ENCODE assay signal across 8 mouse cellular contexts in genomic region chr1:120120141-120120968, GRCm38 (mm10). TPM values are rescaled to one million over a fixed set of nuclear protein-coding genes. Genes with fewer than 3 reads are reported as not detected.
DNase-seq lines count a peak whose midpoint lies in the region; ATAC-seq and TF ChIP-seq lines count a peak whose summit lies in the region.

No protein-coding gene starts in this region.

- 4% methylated on average over 23 of the region's 24 CpGs for WGBS in embryonic facial prominence, embryonic 14.5 days
- 1% methylated on average over 24 of the region's 24 CpGs for WGBS in heart, embryonic 13.5 days
- WGBS in kidney, embryonic 16.5 days = 2% methylated on average over 24 of the region's 24 CpGs
- under 1% methylated on average over 24 of the region's 24 CpGs for WGBS in lung, embryonic 16.5 days

- peaks cover 9% of the 10 kb centered on the region for H3K36me3 ChIP-seq in ES-E14 (ENCODE audit: control insufficient read depth, insufficient read depth, low read length, poor library complexity, severe bottlenecking)
- peaks cover 18% of the 10 kb centered on the region for H3K36me3 ChIP-seq in embryonic facial prominence, embryonic 14.5 days (ENCODE audit: control insufficient read depth, insufficient read depth, low read length)
- H3K36me3 ChIP-seq in heart, embryonic 13.5 days = peaks cover 39% of the 10 kb centered on the region
- peaks cover 15% of the 10 kb centered on the region for H3K36me3 ChIP-seq in kidney, embryonic 16.5 days (ENCODE audit: insufficient read depth, low read length)
- H3K36me3 ChIP-seq in lung, embryonic 16.5 days (ENCODE audit: control insufficient read depth, insufficient read depth, low read length) = peaks cover 9% of the 10 kb centered on the region

- H3K4me2 ChIP-seq in embryonic facial prominence, embryonic 14.5 days (ENCODE audit: low read depth, low read length) = peak overlapping the region; percentile 90
- H3K4me2 ChIP-seq in heart, embryonic 13.5 days = peak overlapping the region; percentile 83
- H3K4me2 ChIP-seq in kidney, embryonic 16.5 days (replicated peaks; ENCODE audit: low read depth, low read length) = peak overlapping the region; percentile 75
- H3K4me2 ChIP-seq in lung, embryonic 16.5 days (ENCODE audit: low read depth, low read length) = peak overlapping the region; percentile 88

- H3K9me3 ChIP-seq in ES-E14 (ENCODE audit: control insufficient read depth, insufficient read depth, low read depth, low read length) = no peaks in the 10 kb centered on the region
- no peaks in the 10 kb centered on the region; the same call in 1 of the 2 replicates for H3K9me3 ChIP-seq in embryonic facial prominence, embryonic 14.5 days (ENCODE audit: control insufficient read depth, low read length)
- H3K9me3 ChIP-seq in heart, embryonic 13.5 days = no peaks in the 10 kb centered on the region
- no peaks in the 10 kb centered on the region for H3K9me3 ChIP-seq in kidney, embryonic 16.5 days (ENCODE audit: low read length)
- no peaks in the 10 kb centered on the region for H3K9me3 ChIP-seq in lung, embryonic 16.5 days (ENCODE audit: control insufficient read depth, low read length)

- in situ Hi-C loops in ES-E14 (cut with MboI; ENCODE audit: low sequenced_read_pairs in 2 of 2, unreplicated experiment in 2 of 2) = no loop called here

- H3K27me3 ChIP-seq in embryonic facial prominence, embryonic 14.5 days (replicated peaks; ENCODE audit: control insufficient read depth, insufficient read depth, low read length) = no peaks in the 10 kb centered on the region
- H3K27me3 ChIP-seq in heart, embryonic 13.5 days (replicated peaks) = no peaks in the 10 kb centered on the region
- no peaks in the 10 kb centered on the region for H3K27me3 ChIP-seq in kidney, embryonic 16.5 days (ENCODE audit: insufficient read depth, low read length)
- no peaks in the 10 kb centered on the region for H3K27me3 ChIP-seq in lung, embryonic 16.5 days (ENCODE audit: control insufficient read depth, insufficient read depth, low read depth, low read length)

- H3K9ac ChIP-seq in ES-E14 (ENCODE audit: insufficient read depth, low read depth, low read length, poor library complexity, severe bottlenecking) = peak overlapping the region; percentile 87
- peak overlapping the region; percentile 65 for H3K9ac ChIP-seq in embryonic facial prominence, embryonic 14.5 days (ENCODE audit: low read depth, low read length)
- H3K9ac ChIP-seq in heart, embryonic 13.5 days = peak overlapping the region; percentile 86
- peak overlapping the region; percentile 79 for H3K9ac ChIP-seq in kidney, embryonic 16.5 days (replicated peaks; ENCODE audit: low read length)
- peak overlapping the region; percentile 80 for H3K9ac ChIP-seq in lung, embryonic 16.5 days (ENCODE audit: low read length)

- H3K4me1 ChIP-seq in ES-E14 (ENCODE audit: control insufficient read depth in 2 of 2, insufficient read depth in 2 of 2, low read length in 2 of 2, poor library complexity in 1 of 2) = peaks cover 5 to 7% of the 10 kb centered on the region in 2 experiments; a peak in 2 of 4 replicates
- peaks cover 8% of the 10 kb centered on the region for H3K4me1 ChIP-seq in embryonic facial prominence, embryonic 14.5 days (ENCODE audit: control insufficient read depth, insufficient read depth, low read length)
- H3K4me1 ChIP-seq in heart, embryonic 13.5 days = peaks cover 61% of the 10 kb centered on the region
- peaks cover 40% of the 10 kb centered on the region for H3K4me1 ChIP-seq in kidney, embryonic 16.5 days (ENCODE audit: insufficient read depth, low read length)
- peaks cover 17% of the 10 kb centered on the region for H3K4me1 ChIP-seq in lung, embryonic 16.5 days (replicated peaks; ENCODE audit: control insufficient read depth, insufficient read depth, low read length)

- H3K4me3 ChIP-seq in ES-E14 (ENCODE audit: insufficient read depth in 1 of 2, low read depth in 1 of 2, low read length in 2 of 2, poor library complexity in 1 of 2, severe bottlenecking in 1 of 2) = peak overlapping the region; percentile 81 to 82
- H3K4me3 ChIP-seq in embryonic facial prominence, embryonic 14.5 days (ENCODE audit: low read depth, low read length) = peak overlapping the region; percentile 61
- H3K4me3 ChIP-seq in heart, embryonic 13.5 days = peak overlapping the region; percentile 67
- peak overlapping the region; percentile 65 for H3K4me3 ChIP-seq in kidney, embryonic 16.5 days (ENCODE audit: low read length)
- peak overlapping the region; percentile 72 for H3K4me3 ChIP-seq in lung, embryonic 16.5 days (ENCODE audit: low read length)

- no peak for DNase-seq in ES-E14 (ENCODE audit: low read depth, low spot score)
- DNase-seq in adrenal gland, postnatal 14 days = peak; percentile 78
- DNase-seq in embryonic facial prominence, embryonic 14.5 days (ENCODE audit: low spot score) = peak; percentile 43
- DNase-seq in skeletal muscle tissue, adult 2 months (ENCODE audit: low read depth, low spot score) = peak; percentile 54

- peak overlapping the region; percentile 51 for H3K27ac ChIP-seq in ES-E14 (ENCODE audit: insufficient read depth, low read depth, low read length, poor library complexity, severe bottlenecking)
- H3K27ac ChIP-seq in embryonic facial prominence, embryonic 14.5 days (replicated peaks; ENCODE audit: low read depth, low read length) = peak overlapping the region; percentile 87
- H3K27ac ChIP-seq in heart, embryonic 13.5 days (replicated peaks) = peak overlapping the region; percentile 94
- peak overlapping the region; percentile 92 for H3K27ac ChIP-seq in kidney, embryonic 16.5 days (ENCODE audit: low read length)
- peak overlapping the region; percentile 94 for H3K27ac ChIP-seq in lung, embryonic 16.5 days (ENCODE audit: low read length)

- peak; percentile 37 for ATAC-seq in embryonic facial prominence, embryonic 14.5 days (ENCODE audit: low read depth)
- peak; percentile 20; the same call in 1 of the 2 replicates for ATAC-seq in heart, embryonic 13.5 days (ENCODE audit: extremely low read depth, insufficient number of reproducible peaks, low FRiP score, low TSS enrichment)
- peak; percentile 83 for ATAC-seq in kidney, embryonic 16.5 days (ENCODE audit: low FRiP score, low TSS enrichment)
- peak; percentile 64 for ATAC-seq in lung, embryonic 16.5 days (ENCODE audit: low read depth)
- no peak for ATAC-seq in CD4-positive, CD25-positive, alpha-beta regulatory T cell, adult 4 months

TF ChIP-seq in ES-E14, 5 proteins besides CTCF, POLR2A, EP300 and RAD21:
- TF ChIP-seq HCFC1 (IDR thresholded peaks at IDR 0.05; ENCODE audit: borderline replicate concordance, insufficient read depth, low read length) = no peak
- TF ChIP-seq ZC3H11A (IDR thresholded peaks at IDR 0.05; ENCODE audit: borderline replicate concordance, low read depth, low read length) = no peak
- no peak for TF ChIP-seq MAFK (IDR thresholded peaks at IDR 0.05; ENCODE audit: insufficient read depth, low read depth, low read length)
- TF ChIP-seq CHD2 (IDR thresholded peaks at IDR 0.05; ENCODE audit: low read depth, low read length) = no peak
- no peak for TF ChIP-seq ZNF384 (IDR thresholded peaks at IDR 0.05; ENCODE audit: low read depth, low read length)
TF ChIP-seq in ES-E14: peak in this region for 0.

RNA-seq across cellular contexts. Expression of gene Dbi, which starts 0.5 kb away (rescaled TPM):
- total RNA-seq in ES-E14 (2012; rRNA removed) = 210 and 259 TPM in 2 replicates
- 891 and 1,093 TPM in 2 replicates for total RNA-seq in adrenal gland, postnatal 14 days (2021)
- polyA plus RNA-seq in embryonic facial prominence, embryonic 14.5 days (2014; fragmentation: Nextera tagmentation; extraction: Ambion mirVana) = 613 and 705 TPM in 2 replicates
- polyA plus RNA-seq in heart, embryonic 13.5 days (2015; fragmentation: Nextera tagmentation; extraction: Ambion mirVana) = 621 and 734 TPM in 2 replicates
- 658 and 708 TPM in 2 replicates for polyA plus RNA-seq in kidney, embryonic 16.5 days (2015; fragmentation: Nextera tagmentation; extraction: Ambion mirVana)
- 457 and 459 TPM in 2 replicates for polyA plus RNA-seq in lung, embryonic 16.5 days (2015; fragmentation: Nextera tagmentation; extraction: Ambion mirVana)
- polyA plus RNA-seq in CD4-positive, CD25-positive, alpha-beta regulatory T cell, adult 4 months (2017; shearing (Covaris generic)) = 100 to 1,000 TPM; 123 to 132 TPM

RNA-seq across cellular contexts. Expression of gene 3110009E18Rik, which starts 0.6 kb away (rescaled TPM):
- 5.3 and 8.3 TPM in 2 replicates for total RNA-seq in ES-E14 (2012; rRNA removed)
- 8.8 and 10.7 TPM in 2 replicates for total RNA-seq in adrenal gland, postnatal 14 days (2021)
- 14.6 and 16.0 TPM in 2 replicates for polyA plus RNA-seq in embryonic facial prominence, embryonic 14.5 days (2014; fragmentation: Nextera tagmentation; extraction: Ambion mirVana)
- 11.7 and 12.0 TPM in 2 replicates for polyA plus RNA-seq in heart, embryonic 13.5 days (2015; fragmentation: Nextera tagmentation; extraction: Ambion mirVana)
- polyA plus RNA-seq in kidney, embryonic 16.5 days (2015; fragmentation: Nextera tagmentation; extraction: Ambion mirVana) = 13.5 and 16.7 TPM in 2 replicates
- polyA plus RNA-seq in lung, embryonic 16.5 days (2015; fragmentation: Nextera tagmentation; extraction: Ambion mirVana) = 18.1 and 18.7 TPM in 2 replicates
- 10 to 100 TPM; 21.6 to 30.4 TPM for polyA plus RNA-seq in CD4-positive, CD25-positive, alpha-beta regulatory T cell, adult 4 months (2017; shearing (Covaris generic))

RNA-seq across cellular contexts. Expression of gene Tmem37, which starts 46.5 kb away (rescaled TPM):
- 15.1 and 26.7 TPM in 2 replicates for total RNA-seq in ES-E14 (2012; rRNA removed)
- 19.8 and 26.9 TPM in 2 replicates for total RNA-seq in adrenal gland, postnatal 14 days (2021)
- polyA plus RNA-seq in embryonic facial prominence, embryonic 14.5 days (2014; fragmentation: Nextera tagmentation; extraction: Ambion mirVana) = 16.9 and 19.8 TPM in 2 replicates
- 14.7 and 16.6 TPM in 2 replicates for polyA plus RNA-seq in heart, embryonic 13.5 days (2015; fragmentation: Nextera tagmentation; extraction: Ambion mirVana)
- 78.9 and 83.5 TPM in 2 replicates for polyA plus RNA-seq in kidney, embryonic 16.5 days (2015; fragmentation: Nextera tagmentation; extraction: Ambion mirVana)
- polyA plus RNA-seq in lung, embryonic 16.5 days (2015; fragmentation: Nextera tagmentation; extraction: Ambion mirVana) = 11.4 and 13.6 TPM in 2 replicates
- 1 to 10 TPM in 1 of 2 experiments, under 1 TPM in 1; 0.98 to 2.2 TPM for polyA plus RNA-seq in CD4-positive, CD25-positive, alpha-beta regulatory T cell, adult 4 months (2017; shearing (Covaris generic))
